ENCODE assay signal across 9 mouse cellular contexts in the genomic region with DNA sequence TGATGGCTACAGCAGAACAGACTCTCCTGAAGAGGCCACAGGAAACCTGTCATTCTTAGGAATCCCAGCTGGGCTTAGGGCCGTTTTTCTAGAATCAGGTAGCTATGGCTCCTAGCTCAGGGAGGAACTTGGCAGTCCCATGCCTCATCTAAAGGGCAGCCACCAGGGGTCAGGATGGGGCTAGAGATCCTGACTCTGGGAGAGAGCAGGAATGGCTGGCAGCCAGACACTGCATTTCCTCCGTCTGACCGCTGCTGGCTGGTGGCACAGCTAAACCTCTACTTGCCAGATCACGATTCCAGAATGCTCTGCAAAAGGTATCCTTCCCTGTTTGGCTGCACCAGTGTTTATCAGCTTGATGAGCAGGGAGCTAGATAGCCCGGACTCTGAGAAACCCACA. TPM values are rescaled to one million over a fixed set of nuclear protein-coding genes. Genes with fewer than 3 reads are reported as not detected.
A peak's percentile ranks its signal among the peaks of the same experiment; 100 is the strongest.
DNase-seq lines count a peak whose midpoint lies in the region; ATAC-seq lines count a peak whose summit lies in the region.
"Had no signal": no experiment of that assay in that cellular context is flagged by ENCODE, and none has a peak within 500 bp of the region (broad histone marks: within the 10 kb centered on the region; RNA-seq: fewer than 3 reads in every experiment).

No protein-coding gene starts in this region.

- peaks cover 4% of the 10 kb centered on the region for H3K4me1 ChIP-seq in intestine, embryonic 14.5 days (replicated peaks; ENCODE audit: control insufficient read depth, insufficient read depth, low read length)
- H3K4me1 ChIP-seq in liver, embryonic 13.5 days (replicated peaks) = no peaks in the 10 kb centered on the region

- no peaks in the 10 kb centered on the region for H3K9me3 ChIP-seq in intestine, embryonic 14.5 days (ENCODE audit: control insufficient read depth, low read length)
- H3K9me3 ChIP-seq in liver, embryonic 13.5 days (replicated peaks) = no peaks in the 10 kb centered on the region

- peaks cover under 1% of the 10 kb centered on the region; the same call in 1 of the 2 replicates for H3K27me3 ChIP-seq in intestine, embryonic 14.5 days (replicated peaks; ENCODE audit: control insufficient read depth, insufficient read depth, low read length)
- H3K27me3 ChIP-seq in liver, embryonic 13.5 days = peaks cover 17% of the 10 kb centered on the region

- H3K36me3 ChIP-seq in intestine, embryonic 14.5 days (ENCODE audit: control insufficient read depth, insufficient read depth, low read length) = no peaks in the 10 kb centered on the region
- H3K36me3 ChIP-seq in liver, embryonic 13.5 days = no peaks in the 10 kb centered on the region

- WGBS in intestine, embryonic 14.5 days = 5% methylated on average over 5 of the region's 5 CpGs
- WGBS in liver, embryonic 13.5 days (ENCODE audit: insufficient replicate concordance) = 8% methylated on average over 5 of the region's 5 CpGs

- DNase-seq in 416B (ENCODE audit: low read depth) = peak; percentile 74
- peak; percentile 93 for DNase-seq in ZHBTc4 (ENCODE audit: low read depth, low spot score)
- peak; percentile 92 for DNase-seq in embryo, embryonic 10.5 days (ENCODE audit: low spot score)
- DNase-seq in gastrocnemius, postnatal 4 days (ENCODE audit: low spot score in 2 of 2) = peak; percentile 54 to 87
- peak; percentile 82 for DNase-seq in intestine, embryonic 14.5 days (ENCODE audit: low spot score)
- DNase-seq in liver, embryonic 13.5 days = peak; percentile 31
- peak; percentile 66 for DNase-seq in neural tube, embryonic 10.5 days (ENCODE audit: extremely low spot score, low spot score)
- peak; percentile 70 to 78 for DNase-seq in urinary bladder, postnatal 4 days (ENCODE audit: low spot score in 2 of 2)

- peak; percentile 81 for ATAC-seq in intestine, embryonic 14.5 days (replicated peaks; ENCODE audit: low FRiP score, low TSS enrichment, low read depth)
- no peak for ATAC-seq in liver, embryonic 13.5 days (ENCODE audit: low read depth)

- no peak overlapping the region for H3K4me3 ChIP-seq in intestine, embryonic 14.5 days (ENCODE audit: low read depth, low read length)
- no peak overlapping the region for H3K4me3 ChIP-seq in liver, embryonic 13.5 days (replicated peaks)
- H3K4me3 ChIP-seq: erythroblast, embryonic 14.5 days had no signal

- 0 out of 2 replicates have a peak overlapping the region, but pooled peaks have one; percentile 6 for H3K9ac ChIP-seq in intestine, embryonic 14.5 days (ENCODE audit: low read length)
- H3K9ac ChIP-seq in liver, embryonic 13.5 days = no peak overlapping the region

- H3K27ac ChIP-seq in intestine, embryonic 14.5 days (ENCODE audit: low read depth) = no peak overlapping the region
- H3K27ac ChIP-seq in liver, embryonic 13.5 days = no peak overlapping the region

- peak overlapping the region; percentile 14 for H3K4me2 ChIP-seq in intestine, embryonic 14.5 days (ENCODE audit: low read length)
- no peak overlapping the region for H3K4me2 ChIP-seq in liver, embryonic 13.5 days

RNA-seq across cellular contexts. Expression of gene Jph4, which starts 5.2 kb away (rescaled TPM):
- total RNA-seq in gastrocnemius, postnatal 4 days (2021) = 1 to 10 TPM; 1.3 to 2.0 TPM
- polyA plus RNA-seq in intestine, embryonic 14.5 days (2014; fragmentation: Nextera tagmentation; extraction: Ambion mirVana) = 1.7 and 2.0 TPM in 2 replicates
- 0.06 and 0.07 TPM in 2 replicates for polyA plus RNA-seq in liver, embryonic 13.5 days (2015; fragmentation: Nextera tagmentation; extraction: Ambion mirVana)
- polyA plus RNA-seq: erythroblast, embryonic 14.5 days had no signal

RNA-seq across cellular contexts. Expression of gene Ap1g2, which starts 15.6 kb away (rescaled TPM):
- total RNA-seq in gastrocnemius, postnatal 4 days (2021) = 1 to 10 TPM; 6.5 to 8.3 TPM
- 44.7 and 49.8 TPM in 2 replicates for polyA plus RNA-seq in intestine, embryonic 14.5 days (2014; fragmentation: Nextera tagmentation; extraction: Ambion mirVana)
- 26.1 and 27.6 TPM in 2 replicates for polyA plus RNA-seq in liver, embryonic 13.5 days (2015; fragmentation: Nextera tagmentation; extraction: Ambion mirVana)

RNA-seq across cellular contexts. Expression of gene Thtpa, which starts 27.4 kb away (rescaled TPM):
- 10 to 100 TPM; 12.9 to 14.0 TPM for total RNA-seq in gastrocnemius, postnatal 4 days (2021)
- 20.8 and 24.0 TPM in 2 replicates for polyA plus RNA-seq in intestine, embryonic 14.5 days (2014; fragmentation: Nextera tagmentation; extraction: Ambion mirVana)
- 5.5 TPM in 2 replicates for polyA plus RNA-seq in liver, embryonic 13.5 days (2015; fragmentation: Nextera tagmentation; extraction: Ambion mirVana)

RNA-seq across cellular contexts. Expression of gene Zfhx2, which starts 29.8 kb away (rescaled TPM):
- total RNA-seq in gastrocnemius, postnatal 4 days (2021) = 1 to 10 TPM; 2.9 to 4.0 TPM
- polyA plus RNA-seq in intestine, embryonic 14.5 days (2014; fragmentation: Nextera tagmentation; extraction: Ambion mirVana) = 5.0 and 5.4 TPM in 2 replicates
- 1.1 and 1.2 TPM in 2 replicates for polyA plus RNA-seq in liver, embryonic 13.5 days (2015; fragmentation: Nextera tagmentation; extraction: Ambion mirVana)

Comparison
In these comparisons a context has a peak if more than half of its experiments do, and no peak if none do; other contexts are left out.
1. DNase-seq: peak in every context shown above with its lines; median percentile 93 in ZHBTc4; 92 in embryo, embryonic 10.5 days; 82 in intestine, embryonic 14.5 days; 74 in 416B; 74 in urinary bladder, postnatal 4 days; 70 in gastrocnemius, postnatal 4 days; 66 in neural tube, embryonic 10.5 days; 31 in liver, embryonic 13.5 days.